In the genomic region with DNA sequence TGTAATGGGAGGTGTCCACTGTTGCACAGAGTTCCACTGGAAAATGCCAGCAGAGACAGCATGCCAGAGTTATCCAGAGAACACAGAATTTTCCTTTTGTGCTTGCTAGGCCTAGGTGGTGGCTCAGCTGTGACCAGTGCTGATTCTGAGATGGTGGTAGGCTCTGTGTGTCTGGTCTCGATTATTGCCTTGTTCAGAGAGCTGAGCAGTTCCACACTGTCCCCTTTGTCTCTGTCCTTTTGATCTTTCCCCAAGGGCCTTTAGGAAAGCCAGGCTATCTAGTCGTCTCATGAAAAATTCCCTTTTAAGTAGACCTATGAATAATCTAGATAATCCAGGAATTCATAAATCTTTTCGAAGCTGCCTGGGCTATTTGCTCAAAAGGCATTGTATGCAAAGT, we compare ENCODE assay signal across 16 mouse cellular contexts. TPM values are rescaled to one million over a fixed set of nuclear protein-coding genes. Genes with fewer than 3 reads are reported as not detected.
"Had no signal": no experiment of that assay in that cellular context is flagged by ENCODE, and none has a peak within 500 bp of the region (broad histone marks: within the 10 kb centered on the region; RNA-seq: fewer than 3 reads in every experiment).

No protein-coding gene starts in this region.

- H3K9ac ChIP-seq: limb, embryonic 12.5 days; limb, embryonic 15.5 days; liver, embryonic 14.5 days; liver, postnatal 0 days; lung, embryonic 14.5 days had no signal

- H3K36me3 ChIP-seq: limb, embryonic 12.5 days; limb, embryonic 15.5 days had no signal

- DNase-seq: kidney, adult 18-20 months; kidney, postnatal 25 days; layer of hippocampus, postnatal 36 days; left cerebral cortex, postnatal 4 days; liver, postnatal 0 days; thymus, adult 18-20 months; thymus, postnatal 36 days had no signal

- H3K27ac ChIP-seq: kidney, postnatal 0 days; limb, embryonic 12.5 days; limb, embryonic 15.5 days; liver, embryonic 14.5 days; macrophage had no signal

- H3K4me1 ChIP-seq: limb, embryonic 15.5 days had no signal

- H3K4me3 ChIP-seq: limb, embryonic 12.5 days; limb, embryonic 15.5 days had no signal

- H3K4me2 ChIP-seq: limb, embryonic 12.5 days; limb, embryonic 15.5 days; liver, embryonic 11.5 days; lung, embryonic 14.5 days had no signal

- H3K9me3 ChIP-seq: limb, embryonic 12.5 days; limb, embryonic 15.5 days had no signal

- ATAC-seq: intestine, embryonic 16.5 days; liver, postnatal 0 days; lung, postnatal 0 days had no signal

RNA-seq across cellular contexts. Expression of a gene that starts 47.3 kb away (rescaled TPM):
- polyA plus RNA-seq: macrophage had no signal
